Mouse (Mus musculus) midbrain, embryonic 16.5 days (tissue): ENCODE results near the gene Plekhh3. TPM values are rescaled to one million over a fixed set of nuclear protein-coding genes. Genes with fewer than 3 reads are reported as not detected.

Experiments used
- ATAC-seq: fragments of 200-750 bp; cut with Nextera tagmentation; 2 replicates; pipeline ENCODE4 v1.8.0; 2017; ENCODE audit warnings: moderate TSS enrichment
- H3K27ac ChIP-seq: fragments of 300-500 bp; sonication (generic); 2 replicates; pipeline ENCODE4 v1.5.1; 2014; ENCODE audit warnings: mild to moderate bottlenecking, low read length, mixed read lengths
- H3K27me3 ChIP-seq: fragments of 300-500 bp; sonication (generic); 2 replicates; pipeline ENCODE4 v1.6.1; 2014; ENCODE audit warnings: low read depth, low read length, mixed read lengths; ENCODE audit not compliant: control insufficient read depth, insufficient read depth
- H3K36me3 ChIP-seq: fragments of 300-500 bp; sonication (generic); 2 replicates; pipeline ENCODE4 v1.6.1; 2014; ENCODE audit warnings: mild to moderate bottlenecking, low read length, moderate library complexity, mixed read lengths; ENCODE audit not compliant: control insufficient read depth, insufficient read depth
- H3K4me1 ChIP-seq: fragments of 300-500 bp; sonication (generic); 2 replicates; pipeline ENCODE4 v1.6.1; 2014; ENCODE audit warnings: mild to moderate bottlenecking, low read length, mixed read lengths; ENCODE audit not compliant: control insufficient read depth, insufficient read depth
- H3K4me2 ChIP-seq: fragments of 300-500 bp; sonication (generic); 2 replicates; pipeline ENCODE4 v1.6.1; 2014; ENCODE audit warnings: mild to moderate bottlenecking, low read length, mixed read lengths
- H3K4me3 ChIP-seq: fragments of 300-500 bp; sonication (generic); 2 replicates; pipeline ENCODE4 v1.5.1; 2014; ENCODE audit warnings: low read depth, mild to moderate bottlenecking, low read length, moderate library complexity, mixed read lengths
- H3K9ac ChIP-seq: fragments of 300-500 bp; sonication (generic); 2 replicates; pipeline ENCODE4 v1.6.1; 2014; ENCODE audit warnings: low read depth, low read length, mixed read lengths
- H3K9me3 ChIP-seq: fragments of 300-500 bp; sonication (generic); replicated peaks from 2 replicates; pipeline ENCODE4 v1.6.1; 2014; ENCODE audit warnings: mild to moderate bottlenecking, low read length, mixed read lengths; ENCODE audit not compliant: control insufficient read depth, poor library complexity, severe bottlenecking
- WGBS: fragments of 180-500 bp; shearing (Covaris S2); extraction: QIAGEN DNeasy Blood & Tissue Kit; methylation state at CpG from one replicate; pipeline ENCODE4 v1.1.7; 2014; 5-methylcytosine and 5-hydroxymethylcytosine counted together
- polyA plus RNA-seq: library from polyadenylated mRNA; unstranded; fragments of >200 nt; fragmentation: Nextera tagmentation; extraction: Ambion mirVana; gene quantifications from 2 replicates; pipeline ENCODE4 v1.2.1, GENCODE M21; 2015

Plekhh3 gene
- polyA plus RNA-seq, 1 experiment from 2014 or later, result 6.5 TPM

- no peak for ATAC-seq
- WGBS, result 46% methylated on average over 9 of the region's 9 CpGs
- H3K9me3 ChIP-seq, result no peaks in the 10 kb centered on the region
- no peaks in the 10 kb centered on the region for H3K27me3 ChIP-seq
- no peak overlapping the region for H3K4me3 ChIP-seq
- H3K27ac ChIP-seq, result no peak overlapping the region
- H3K36me3 ChIP-seq, result no peaks in the 10 kb centered on the region
- peaks cover 10% of the 10 kb centered on the region for H3K4me1 ChIP-seq
- no peak overlapping the region for H3K9ac ChIP-seq
- no peak overlapping the region for H3K4me2 ChIP-seq
These were observed 21.7 kb downstream of the Plekhh3 start for GRCm38 (mm10) chr11:101149178-101150105.

- peaks cover 13% of the 10 kb centered on the region for H3K4me1 ChIP-seq
- no peaks in the 10 kb centered on the region for H3K36me3 ChIP-seq
- no peak overlapping the region for H3K4me2 ChIP-seq
- no peak overlapping the region for H3K4me3 ChIP-seq
- ATAC-seq, result no peak
- H3K27ac ChIP-seq, result no peak overlapping the region
- no peaks in the 10 kb centered on the region for H3K27me3 ChIP-seq
- 71% methylated on average over 10 of the region's 10 CpGs for WGBS
- H3K9me3 ChIP-seq, result no peaks in the 10 kb centered on the region
- H3K9ac ChIP-seq, result no peak overlapping the region
These were observed 22.4 kb downstream of the Plekhh3 start for GRCm38 (mm10) chr11:101148751-101149150.

- Histone ChIP-seq H3K27ac (peak overlapping the region; percentile 81), H3K9ac (no peak overlapping the region), H3K9me3 (no peaks in the 10 kb centered on the region), H3K4me1 (peaks cover 16% of the 10 kb centered on the region), H3K4me3 (no peak overlapping the region), H3K27me3 (no peaks in the 10 kb centered on the region), H3K36me3 (no peaks in the 10 kb centered on the region), H3K4me2 (peak overlapping the region; percentile 38; the same call in 1 of the 2 replicates)
- 9% methylated on average over 10 of the region's 10 CpGs for WGBS
- ATAC-seq, result peak; percentile 75
These were observed 24.8 kb downstream of the Plekhh3 start for GRCm38 (mm10) chr11:101146377-101146776.

DNA sequence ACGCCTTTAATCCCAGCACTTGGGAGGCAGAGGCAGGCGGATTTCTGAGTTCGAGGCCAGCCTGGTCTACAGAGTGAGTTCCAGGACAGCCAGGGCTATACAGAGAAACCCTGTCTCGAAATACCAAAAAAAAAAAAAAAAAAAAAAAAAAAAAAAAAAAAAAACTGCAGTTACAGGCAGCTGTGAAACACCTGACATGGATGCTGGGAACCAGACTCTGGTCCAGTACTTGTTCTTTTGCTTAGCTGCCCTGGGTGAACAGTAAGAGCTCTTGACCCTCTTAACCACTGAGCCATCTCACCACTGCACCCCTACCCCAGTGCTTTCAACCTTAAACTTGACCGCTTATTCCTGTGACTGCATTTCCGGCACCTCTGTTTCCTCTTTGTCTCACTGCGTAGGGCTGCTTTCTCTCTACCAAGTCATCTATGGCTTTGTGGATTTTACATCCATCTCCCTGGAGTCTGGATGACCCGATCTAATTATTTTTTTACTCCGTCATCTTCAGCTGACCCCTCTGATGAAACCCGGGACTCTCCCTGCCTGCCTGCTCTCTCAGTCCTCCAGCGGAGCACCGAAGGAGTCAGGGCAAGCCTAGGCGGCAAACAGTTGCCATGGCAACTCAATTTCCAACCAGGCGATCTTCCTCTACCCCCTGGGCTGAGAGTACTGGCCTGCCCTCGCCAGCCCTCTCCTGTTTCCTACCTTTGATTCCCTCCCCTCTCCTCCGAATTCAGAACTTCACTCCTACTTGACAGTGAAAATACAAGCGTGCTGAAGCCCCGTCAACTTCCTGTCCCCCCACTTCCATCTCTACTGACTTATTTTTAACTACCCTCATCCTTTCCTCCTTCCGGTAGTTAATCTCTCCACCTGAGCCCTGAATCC is 27.6 kb downstream of the Plekhh3 start:
- H3K27ac ChIP-seq, result peak overlapping the region; percentile 61
- H3K4me2 ChIP-seq, result peak overlapping the region; percentile 44
- H3K27me3 ChIP-seq, result no peaks in the 10 kb centered on the region
- peak; percentile 76; the same call in 1 of the 2 replicates for ATAC-seq
- H3K9ac ChIP-seq, result peak overlapping the region; percentile 0; the same call in 1 of the 2 replicates
- 19% methylated on average over 18 of the region's 19 CpGs for WGBS
- H3K9me3 ChIP-seq, result no peaks in the 10 kb centered on the region
- peak overlapping the region; percentile 14 for H3K4me3 ChIP-seq
- H3K4me1 ChIP-seq, result peaks cover 16% of the 10 kb centered on the region
- no peaks in the 10 kb centered on the region for H3K36me3 ChIP-seq

DNA sequence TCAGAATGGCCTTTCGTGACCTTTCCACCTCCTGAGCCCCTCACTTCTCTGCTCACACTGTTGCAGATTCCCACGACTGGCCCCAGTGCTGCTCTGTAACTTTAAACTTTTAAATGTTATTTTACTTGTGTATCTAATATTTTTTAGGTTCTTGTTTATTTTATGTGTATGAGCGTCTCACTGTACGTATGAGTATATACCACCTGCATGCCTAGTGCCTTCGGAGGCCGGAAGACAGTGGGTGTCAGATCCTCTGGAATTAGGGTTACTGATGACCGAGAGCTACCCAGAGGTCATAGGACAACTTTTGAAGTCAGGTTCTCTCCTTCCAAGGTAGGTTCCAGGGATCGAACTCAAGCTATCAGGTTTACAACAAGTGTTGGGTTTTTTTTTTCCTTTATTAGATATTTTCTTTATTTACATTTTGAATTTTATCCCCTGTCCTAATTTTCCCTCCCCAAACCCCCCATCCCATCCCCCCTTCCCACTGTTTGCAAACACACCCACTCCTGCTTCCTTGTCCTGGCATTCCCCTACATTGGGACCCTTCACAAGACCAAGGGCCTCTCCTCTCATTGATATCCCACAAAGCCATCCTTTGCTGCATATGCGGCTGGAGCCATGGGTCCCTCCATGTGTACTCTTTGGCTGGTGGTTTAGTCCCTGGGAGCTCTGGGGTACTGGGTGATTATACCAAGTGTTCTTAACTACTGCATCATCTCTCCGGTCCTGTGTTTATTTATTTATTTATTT is 28.8 kb downstream of the Plekhh3 start:
- H3K4me1 ChIP-seq, result peaks cover 16% of the 10 kb centered on the region
- no peak overlapping the region for H3K27ac ChIP-seq
- no peak for ATAC-seq
- H3K4me2 ChIP-seq, result no peak overlapping the region
- WGBS, result 91% methylated on average over 10 of the region's 10 CpGs
- no peaks in the 10 kb centered on the region for H3K9me3 ChIP-seq
- H3K9ac ChIP-seq, result no peak overlapping the region
- no peaks in the 10 kb centered on the region for H3K27me3 ChIP-seq
- no peaks in the 10 kb centered on the region for H3K36me3 ChIP-seq
- no peak overlapping the region for H3K4me3 ChIP-seq

DNA sequence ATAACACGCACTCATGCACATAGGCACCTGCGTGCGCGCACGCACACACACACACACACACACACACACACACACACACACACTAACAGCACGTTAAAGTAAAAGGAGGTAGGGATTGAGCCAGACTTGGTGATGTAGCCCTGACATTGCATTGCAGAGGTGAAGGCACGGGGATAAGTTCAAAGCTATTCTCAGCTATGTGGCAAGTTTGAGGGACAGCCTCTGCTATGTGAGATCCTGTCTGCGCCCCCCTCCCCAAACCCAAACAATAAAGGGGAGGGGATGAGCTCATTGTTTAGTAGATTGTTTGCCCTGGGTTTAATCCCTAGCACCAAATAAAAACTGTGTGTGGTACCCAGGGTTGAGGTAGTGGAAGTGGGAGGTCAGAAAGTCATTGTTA is 30.1 kb downstream of the Plekhh3 start:
- H3K4me2 ChIP-seq, result no peak overlapping the region
- no peak for ATAC-seq
- 80% methylated on average over 8 of the region's 8 CpGs for WGBS
- H3K27ac ChIP-seq, result no peak overlapping the region
- H3K9me3 ChIP-seq, result no peaks in the 10 kb centered on the region
- no peaks in the 10 kb centered on the region for H3K27me3 ChIP-seq
- H3K9ac ChIP-seq, result no peak overlapping the region
- H3K4me1 ChIP-seq, result peaks cover 9% of the 10 kb centered on the region
- no peaks in the 10 kb centered on the region for H3K36me3 ChIP-seq
- H3K4me3 ChIP-seq, result no peak overlapping the region

GRCm38 (mm10) chr11:101140164-101140819 is 30.9 kb downstream of the Plekhh3 start:
- H3K36me3 ChIP-seq, result no peaks in the 10 kb centered on the region
- no peaks in the 10 kb centered on the region for H3K9me3 ChIP-seq
- peak overlapping the region; percentile 26 for H3K4me3 ChIP-seq
- H3K4me1 ChIP-seq, result peaks cover 6% of the 10 kb centered on the region
- H3K4me2 ChIP-seq, result peak overlapping the region; percentile 47
- WGBS, result 46% methylated on average over 27 of the region's 27 CpGs
- H3K27me3 ChIP-seq, result no peaks in the 10 kb centered on the region
- ATAC-seq, result no peak
- peak overlapping the region; percentile 60 for H3K9ac ChIP-seq
- peak overlapping the region; percentile 31 for H3K27ac ChIP-seq

- peak overlapping the region; percentile 36 for H3K4me2 ChIP-seq
- no peak; the same call in 1 of the 2 replicates for ATAC-seq
- no peaks in the 10 kb centered on the region for H3K36me3 ChIP-seq
- no peaks in the 10 kb centered on the region for H3K9me3 ChIP-seq
- no peak overlapping the region; the same call in 1 of the 2 replicates for H3K27ac ChIP-seq
- H3K4me3 ChIP-seq, result no peak overlapping the region
- peaks cover 3% of the 10 kb centered on the region; the same call in 1 of the 2 replicates for H3K4me1 ChIP-seq
- 27% methylated on average over 15 of the region's 15 CpGs for WGBS
- no peaks in the 10 kb centered on the region for H3K27me3 ChIP-seq
- H3K9ac ChIP-seq, result peak overlapping the region; percentile 3; the same call in 1 of the 2 replicates
These were observed 32.5 kb downstream of the Plekhh3 start for GRCm38 (mm10) chr11:101138536-101139181.
